Comparison of ENCODE assay signal across 8 mouse cellular contexts in genomic region chr5:134314068-134314674, GRCm38 (mm10). TPM values are rescaled to one million over a fixed set of nuclear protein-coding genes. Genes with fewer than 3 reads are reported as not detected.
DNase-seq lines count a peak whose midpoint lies in the region; ATAC-seq and TF ChIP-seq lines count a peak whose summit lies in the region.

No protein-coding gene starts in this region.

- TF ChIP-seq CTCF in E14TG2a.4 (conservative IDR thresholded peaks at IDR 0.05; ENCODE audit: low read length), result no peak
- no peak for TF ChIP-seq CTCF in liver, postnatal 0 days (IDR thresholded peaks at IDR 0.05; ENCODE audit: low read depth)
- no peak for TF ChIP-seq CTCF in small intestine, adult 2 months (IDR thresholded peaks at IDR 0.05; ENCODE audit: extremely low read depth, insufficient read length, insufficient replicate concordance, low read depth, low read length)

- peak; percentile 37 for DNase-seq in gastrocnemius, adult 18-20 months (ENCODE audit: low spot score)
- no peak for DNase-seq in gastrocnemius, adult 8-10 months (ENCODE audit: low spot score in 2 of 2)
- no peak for DNase-seq in embryonic facial prominence, embryonic 11.5 days (ENCODE audit: low spot score)
- DNase-seq in liver, postnatal 0 days, result peak; percentile 77
- no peak for DNase-seq in layer of hippocampus, adult 9-10 months (ENCODE audit: low spot score)

- no peak for TF ChIP-seq EP300 in liver, postnatal 0 days (IDR thresholded peaks at IDR 0.05; ENCODE audit: low read depth)

- H3K9ac ChIP-seq in embryonic facial prominence, embryonic 11.5 days (replicated peaks; ENCODE audit: low read length), result peak overlapping the region; percentile 100
- peak overlapping the region; percentile 99 for H3K9ac ChIP-seq in hindbrain, embryonic 12.5 days
- peak overlapping the region; percentile 95 for H3K9ac ChIP-seq in liver, postnatal 0 days (replicated peaks)

- WGBS in embryonic facial prominence, embryonic 11.5 days, result 1% methylated on average over 48 of the region's 64 CpGs
- under 1% methylated on average over 56 of the region's 64 CpGs for WGBS in hindbrain, embryonic 12.5 days
- under 1% methylated on average over 49 of the region's 64 CpGs for WGBS in liver, postnatal 0 days (ENCODE audit: insufficient replicate concordance)
- WGBS in small intestine, adult 2 months, result under 1% methylated on average over 48 of the region's 64 CpGs

- peak overlapping the region; percentile 97 for H3K4me3 ChIP-seq in E14TG2a.4 (replicated peaks; ENCODE audit: low read length)
- H3K4me3 ChIP-seq in embryonic facial prominence, embryonic 11.5 days (ENCODE audit: low read depth, low read length), result peak overlapping the region; percentile 92
- H3K4me3 ChIP-seq in hindbrain, embryonic 12.5 days, result peak overlapping the region; percentile 84
- peak overlapping the region; percentile 94 for H3K4me3 ChIP-seq in liver, postnatal 0 days (ENCODE audit: low read depth, low read length)
- H3K4me3 ChIP-seq in small intestine, adult 2 months (ENCODE audit: low read depth, low read length), result peak overlapping the region; percentile 83

- peak; percentile 32 for ATAC-seq in embryonic facial prominence, embryonic 11.5 days (replicated peaks; ENCODE audit: insufficient number of reproducible peaks, low FRiP score, low TSS enrichment, low read depth)
- peak; percentile 57 for ATAC-seq in hindbrain, embryonic 12.5 days (ENCODE audit: low FRiP score)
- peak; percentile 30 for ATAC-seq in liver, postnatal 0 days

- peaks cover 61% of the 10 kb centered on the region for H3K4me1 ChIP-seq in E14TG2a.4 (replicated peaks; ENCODE audit: low read depth, low read length)
- H3K4me1 ChIP-seq in embryonic facial prominence, embryonic 11.5 days (ENCODE audit: control insufficient read depth, insufficient read depth, low read length), result no peaks in the 10 kb centered on the region
- peaks cover 37% of the 10 kb centered on the region for H3K4me1 ChIP-seq in hindbrain, embryonic 12.5 days
- H3K4me1 ChIP-seq in liver, postnatal 0 days (ENCODE audit: insufficient read depth), result peaks cover 24% of the 10 kb centered on the region
- H3K4me1 ChIP-seq in small intestine, adult 2 months (ENCODE audit: control insufficient read depth, insufficient read depth, insufficient read length, low read length), result peaks cover 8% of the 10 kb centered on the region

- peaks cover 24% of the 10 kb centered on the region for H3K36me3 ChIP-seq in E14TG2a.4 (ENCODE audit: insufficient read depth, low read length)
- peaks cover 8% of the 10 kb centered on the region for H3K36me3 ChIP-seq in embryonic facial prominence, embryonic 11.5 days (replicated peaks; ENCODE audit: control insufficient read depth, insufficient read depth, low read depth, low read length)
- peaks cover 24% of the 10 kb centered on the region for H3K36me3 ChIP-seq in hindbrain, embryonic 12.5 days
- H3K36me3 ChIP-seq in liver, postnatal 0 days (replicated peaks; ENCODE audit: insufficient read depth, low read length), result peaks cover 20% of the 10 kb centered on the region
- H3K36me3 ChIP-seq in small intestine, adult 2 months (ENCODE audit: control insufficient read depth, insufficient read depth, low read length), result no peaks in the 10 kb centered on the region

- no peak for TF ChIP-seq POLR2A in small intestine, adult 2 months (IDR thresholded peaks at IDR 0.05; ENCODE audit: low read depth, low read length)

- peak overlapping the region; percentile 100 for H3K27ac ChIP-seq in embryonic facial prominence, embryonic 11.5 days (replicated peaks; ENCODE audit: low read depth, low read length)
- H3K27ac ChIP-seq in hindbrain, embryonic 12.5 days, result peak overlapping the region; percentile 100
- peak overlapping the region; percentile 100 for H3K27ac ChIP-seq in liver, postnatal 0 days (ENCODE audit: low read depth)
- peak overlapping the region; percentile 76 for H3K27ac ChIP-seq in small intestine, adult 2 months (ENCODE audit: insufficient read depth, low read depth, low read length)

- peak overlapping the region; percentile 55 for H3K4me2 ChIP-seq in embryonic facial prominence, embryonic 11.5 days (ENCODE audit: low read depth, low read length)
- H3K4me2 ChIP-seq in hindbrain, embryonic 12.5 days (replicated peaks), result peak overlapping the region; percentile 80
- peak overlapping the region; percentile 91 for H3K4me2 ChIP-seq in liver, postnatal 0 days (ENCODE audit: low read depth, low read length)

- no peaks in the 10 kb centered on the region for H3K9me3 ChIP-seq in E14TG2a.4 (ENCODE audit: low read length)
- no peaks in the 10 kb centered on the region for H3K9me3 ChIP-seq in embryonic facial prominence, embryonic 11.5 days (replicated peaks; ENCODE audit: control insufficient read depth, low read length)
- H3K9me3 ChIP-seq in hindbrain, embryonic 12.5 days (replicated peaks), result 0 out of 2 replicates have a peak, but pooled peaks cover 3% of the 10 kb centered on the region
- H3K9me3 ChIP-seq in liver, postnatal 0 days (ENCODE audit: low read length), result no peaks in the 10 kb centered on the region

- no peaks in the 10 kb centered on the region for H3K27me3 ChIP-seq in E14TG2a.4 (ENCODE audit: insufficient read depth, low read length)
- no peaks in the 10 kb centered on the region for H3K27me3 ChIP-seq in embryonic facial prominence, embryonic 11.5 days (ENCODE audit: control insufficient read depth, insufficient read depth, low read length)
- no peaks in the 10 kb centered on the region for H3K27me3 ChIP-seq in hindbrain, embryonic 12.5 days
- no peaks in the 10 kb centered on the region for H3K27me3 ChIP-seq in liver, postnatal 0 days (ENCODE audit: insufficient read depth, low read length)
- no peaks in the 10 kb centered on the region for H3K27me3 ChIP-seq in small intestine, adult 2 months (ENCODE audit: control insufficient read depth, insufficient read depth, low read length)

RNA-seq across cellular contexts. Expression of gene Gtf2i, which starts 0.4 kb away (rescaled TPM):
- total RNA-seq in gastrocnemius, adult 18-20 months (2021), result 100 to 1,000 TPM; 102 to 112 TPM
- 100 to 1,000 TPM; 109 to 119 (median 112) TPM for total RNA-seq in gastrocnemius, adult 8-10 months (2022)
- 186 and 193 TPM in 2 replicates for polyA plus RNA-seq in embryonic facial prominence, embryonic 11.5 days (2014; fragmentation: Nextera tagmentation; extraction: Ambion mirVana)
- polyA plus RNA-seq in hindbrain, embryonic 12.5 days (2016; fragmentation: Nextera tagmentation; extraction: Ambion mirVana), result 242 and 254 TPM in 2 replicates
- 29.8 and 34.7 TPM in 2 replicates for polyA plus RNA-seq in liver, postnatal 0 days (2015; fragmentation: Nextera tagmentation; extraction: Ambion mirVana)
- 20.7 and 34.0 TPM in 2 replicates for polyA plus RNA-seq in small intestine, adult 2 months (2012; rRNA removed)

Comparison
In these comparisons a context has a peak if more than half of its experiments do, and no peak if none do; other contexts are left out.
1. DNase-seq: peak in gastrocnemius, adult 18-20 months (single experiment) and liver, postnatal 0 days (single experiment); none in gastrocnemius, adult 8-10 months (0 of 2), embryonic facial prominence, embryonic 11.5 days (single experiment) and layer of hippocampus, adult 9-10 months (single experiment).
2. Peak in every context shown above with its lines, with median percentiles within 50 percentile points of each other: H3K4me3 ChIP-seq, ATAC-seq, H3K27ac ChIP-seq, H3K4me2 ChIP-seq and H3K9ac ChIP-seq.